Mouse (Mus musculus): ENCODE data around the gene Ano6.

Ano6 gene

DNA sequence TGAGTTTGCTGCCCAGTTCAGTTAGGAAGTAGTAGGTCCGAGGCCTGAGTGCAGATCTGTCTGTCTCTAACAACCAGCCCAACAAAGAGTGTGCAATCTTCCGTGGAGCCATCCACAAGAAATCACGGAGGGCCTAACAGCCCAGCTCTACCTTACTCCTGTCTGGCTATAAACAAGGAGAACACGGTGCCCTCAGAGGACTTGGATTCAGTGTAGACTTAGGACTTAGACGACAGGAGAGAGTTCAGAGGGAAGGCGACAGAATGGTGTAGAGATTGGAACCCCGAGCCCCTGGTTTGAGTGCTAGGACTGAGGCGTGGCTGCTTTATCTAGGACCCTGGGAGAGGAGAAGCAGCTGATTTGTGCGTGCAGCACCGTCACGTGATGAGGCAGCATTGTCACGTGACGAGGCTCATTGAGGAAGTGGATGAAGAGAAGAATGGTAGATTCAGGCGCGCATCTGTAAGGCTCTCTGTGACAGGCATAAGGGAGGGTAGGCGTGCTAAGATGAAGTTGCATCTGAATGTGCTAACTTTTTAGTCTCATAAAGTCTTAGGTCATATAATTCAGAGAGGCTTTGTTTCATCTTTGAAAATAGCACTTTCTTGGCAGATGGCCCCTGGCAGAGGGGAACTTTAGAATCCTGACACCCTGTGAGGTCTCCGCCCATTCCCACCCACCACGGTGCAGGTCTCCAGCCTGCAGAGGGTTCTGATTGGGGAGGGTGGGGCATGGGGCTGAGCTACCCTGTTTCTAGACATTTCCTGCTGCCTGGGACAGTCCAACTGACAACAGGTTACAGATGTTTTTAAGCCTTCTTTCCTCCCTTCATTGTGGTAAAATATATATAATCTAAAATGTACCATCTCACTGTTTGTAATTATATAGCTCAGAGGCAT lies 59.1 kb downstream of the Ano6 start:
- in situ Hi-C loops (cut with MboI, MseI): loop anchor here in 1 of 2 experiments (10.0 kb wide), 1 partner anchor 1025 kb away; no protein-coding TSS in a partner anchor

DNA sequence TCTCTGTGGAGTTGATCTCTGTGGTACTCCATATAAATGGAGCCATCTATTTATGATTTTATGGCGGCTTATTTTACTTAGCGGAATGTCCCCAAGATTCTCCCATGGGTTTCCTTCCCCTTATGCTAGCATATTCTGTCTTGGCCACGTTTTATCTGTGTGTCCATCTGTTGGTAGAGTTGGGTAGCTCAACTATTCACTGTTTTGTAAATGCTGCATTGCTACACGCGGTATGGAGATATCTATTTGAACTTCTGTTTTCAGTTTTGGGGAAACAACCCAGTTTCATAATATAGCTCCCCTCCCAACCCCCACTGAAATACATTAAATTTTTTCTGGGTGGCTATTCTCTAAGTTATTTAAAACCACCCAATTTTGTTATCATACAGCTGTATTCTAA lies 59.9 kb downstream of the Ano6 start:
- in situ Hi-C loops (cut with MboI, MseI): no loop called here

DNA sequence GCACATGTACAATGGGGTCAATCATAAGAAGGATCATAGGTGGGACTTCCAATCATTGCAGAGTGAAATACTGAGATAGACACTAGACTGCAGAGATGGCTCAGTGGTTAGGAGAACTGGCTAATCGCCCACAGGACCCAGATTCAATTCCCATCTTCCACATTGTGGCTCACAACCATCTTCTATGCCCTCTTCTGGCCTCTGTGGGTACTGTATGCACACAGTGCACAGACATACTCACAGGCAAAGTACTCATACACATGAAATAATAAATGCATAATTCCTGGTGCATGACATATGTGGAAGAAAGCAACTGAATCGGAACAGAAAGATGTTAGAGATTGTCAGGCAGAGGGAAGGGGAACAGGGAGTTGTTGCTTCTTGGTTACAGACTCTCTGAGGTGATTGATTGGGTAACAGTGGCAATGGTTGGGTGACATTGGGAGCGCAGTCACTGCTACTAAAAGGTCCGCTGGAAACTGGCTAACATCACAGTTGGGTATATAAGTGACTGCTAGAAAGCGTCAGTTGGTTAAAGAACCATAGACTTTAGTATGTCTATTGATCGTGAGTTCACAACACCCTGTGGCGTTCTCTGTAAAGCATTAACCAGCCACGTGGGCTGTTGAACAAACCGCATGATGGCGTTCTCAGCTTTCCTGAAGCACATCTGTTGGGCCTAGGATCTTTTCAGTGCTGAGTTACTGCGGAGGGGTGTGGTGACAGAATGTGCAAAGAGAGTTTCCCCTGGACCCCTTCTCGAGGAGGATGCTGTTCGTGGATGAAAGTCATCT lies 64.6 kb downstream of the Ano6 start:
- in situ Hi-C loops (cut with MboI, MseI): no loop called here

DNA sequence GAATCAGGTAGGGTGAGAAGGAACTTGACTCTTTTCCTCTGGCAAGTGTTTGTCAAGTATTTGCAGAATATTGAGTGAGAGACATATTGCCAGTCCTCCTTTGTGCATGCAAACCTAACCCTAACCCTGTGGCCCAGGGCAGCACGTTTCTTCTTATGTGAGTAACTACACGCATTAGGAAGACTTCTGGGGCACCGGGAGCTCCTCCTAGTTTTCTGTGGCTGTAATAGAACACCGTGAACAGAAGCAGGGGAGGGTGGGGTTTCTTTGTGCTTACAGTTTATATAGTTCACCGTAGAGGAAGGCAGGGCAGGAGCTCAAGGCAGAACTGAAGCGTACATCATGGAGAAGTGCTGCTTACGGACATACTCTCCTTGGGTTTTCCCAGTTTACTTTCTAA lies 65.3 kb downstream of the Ano6 start:
- in situ Hi-C loops (cut with MboI, MseI): no loop called here

DNA sequence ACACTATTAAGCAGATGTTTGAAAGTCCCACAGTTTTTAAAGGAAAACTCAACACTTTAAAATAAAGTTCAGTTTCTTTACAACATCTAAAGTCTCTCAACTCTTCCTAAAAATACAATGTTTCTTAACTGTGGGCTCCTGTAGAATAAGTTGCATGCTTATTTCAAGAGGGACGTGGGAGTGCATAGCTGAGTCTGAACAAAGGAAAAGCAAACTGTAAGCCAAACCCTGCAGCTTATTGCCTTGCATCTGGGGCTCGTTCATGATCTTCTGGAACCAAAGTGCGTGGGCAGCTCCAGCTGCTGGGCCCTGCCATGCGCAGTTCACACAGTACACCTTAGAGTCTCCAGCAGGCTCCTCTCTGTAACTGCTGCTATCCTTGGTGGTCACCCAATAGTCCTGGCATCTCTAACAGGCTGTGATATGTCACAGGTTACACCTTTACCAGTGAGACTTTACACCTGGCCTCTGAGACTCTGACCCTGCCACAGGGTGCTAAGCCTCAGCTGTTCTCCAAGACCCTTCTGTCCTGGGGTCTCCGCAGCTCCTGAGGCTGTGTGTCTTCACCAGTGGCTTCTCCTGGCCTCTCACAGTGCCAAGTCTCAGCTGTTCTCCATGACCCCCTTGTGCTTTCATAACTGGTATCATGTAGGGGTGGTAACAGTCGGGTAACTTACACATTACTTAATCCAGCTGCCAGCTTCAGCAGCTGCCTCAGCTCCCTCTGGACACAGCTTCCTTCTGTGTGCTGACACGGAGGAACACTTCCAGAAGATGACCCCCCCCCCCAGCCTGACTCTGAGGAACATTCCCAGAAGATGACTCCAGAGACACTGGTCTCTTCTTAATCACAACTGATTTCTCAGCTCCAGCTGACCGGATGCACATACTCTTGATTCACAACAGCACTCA lies 66.3 kb downstream of the Ano6 start:
- in situ Hi-C loops (cut with MboI, MseI): no loop called here

DNA sequence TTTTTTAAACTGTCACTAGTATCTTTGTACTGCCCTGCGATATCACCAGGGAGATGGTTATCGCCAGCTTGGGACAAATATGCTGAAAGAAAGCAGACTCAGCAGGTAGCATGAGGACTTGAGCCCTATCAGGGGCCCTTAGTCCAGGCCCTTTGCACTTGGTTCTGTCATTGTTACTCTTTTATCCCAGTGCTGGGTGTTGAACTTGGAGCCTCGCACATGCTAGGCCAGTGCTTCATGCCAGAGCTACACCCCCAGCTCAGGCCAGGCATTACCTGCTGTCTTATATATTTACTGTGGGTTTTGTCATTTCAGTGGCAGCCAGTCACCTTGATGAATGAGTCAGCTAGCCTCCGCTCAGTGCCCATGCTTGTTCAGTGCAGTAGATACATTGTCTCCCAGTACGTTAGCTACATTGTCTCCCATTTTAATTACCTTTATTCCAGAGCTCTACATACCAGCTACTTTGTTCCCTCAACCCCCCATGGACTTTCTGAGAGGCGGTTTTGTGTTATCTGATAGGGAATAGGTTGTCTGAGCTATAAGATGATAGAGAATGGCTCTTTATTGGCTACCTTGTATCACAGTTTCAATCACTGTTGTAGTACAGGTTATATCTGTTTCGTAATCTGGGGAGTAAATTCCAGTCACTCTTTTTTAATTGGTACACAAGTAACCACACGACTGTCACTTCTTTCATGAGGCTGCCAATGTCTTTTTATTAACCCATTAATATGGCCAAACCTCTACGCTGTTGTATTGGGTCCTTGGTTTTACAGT lies 68.4 kb downstream of the Ano6 start:
- in situ Hi-C loops (cut with MboI, MseI): no loop called here

DNA sequence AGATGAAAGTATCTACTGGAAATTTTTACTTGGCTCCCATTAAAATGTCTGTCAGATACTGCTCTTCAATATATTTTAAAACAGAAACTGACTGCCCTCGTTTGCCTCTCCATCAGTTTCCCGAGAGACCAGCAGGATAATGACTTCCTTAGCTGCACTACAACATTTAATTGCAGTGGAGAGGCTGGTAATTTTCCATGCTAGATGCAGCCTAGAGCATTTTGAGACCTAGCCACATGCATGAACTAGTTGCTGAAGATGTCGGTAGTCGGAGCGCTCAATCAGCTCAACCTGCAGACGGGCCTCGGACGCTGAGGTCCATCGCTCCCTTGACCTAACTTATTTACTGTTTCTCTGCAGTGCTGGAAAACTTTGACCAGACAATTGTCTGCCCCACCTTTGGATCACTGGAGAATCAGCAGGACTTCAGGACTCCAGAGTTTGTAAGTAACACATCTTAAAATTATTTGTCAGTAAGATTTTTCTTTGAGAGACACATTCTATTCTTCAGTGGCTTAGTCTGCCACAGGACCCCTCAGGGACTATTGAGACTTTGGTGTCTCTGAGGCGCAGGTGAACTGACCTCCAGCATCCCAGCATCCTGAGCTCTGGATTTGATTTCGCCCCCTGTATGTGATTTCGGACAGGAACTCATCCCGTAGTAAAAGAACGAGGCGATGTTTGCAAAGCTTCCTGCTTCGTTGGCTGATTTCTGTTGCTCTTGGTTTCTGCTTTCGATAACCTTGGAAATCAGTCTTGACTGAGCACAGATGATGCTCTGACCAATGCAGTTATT lies 73.4 kb downstream of the Ano6 start:
- in situ Hi-C loops (cut with MboI, MseI): no loop called here

DNA sequence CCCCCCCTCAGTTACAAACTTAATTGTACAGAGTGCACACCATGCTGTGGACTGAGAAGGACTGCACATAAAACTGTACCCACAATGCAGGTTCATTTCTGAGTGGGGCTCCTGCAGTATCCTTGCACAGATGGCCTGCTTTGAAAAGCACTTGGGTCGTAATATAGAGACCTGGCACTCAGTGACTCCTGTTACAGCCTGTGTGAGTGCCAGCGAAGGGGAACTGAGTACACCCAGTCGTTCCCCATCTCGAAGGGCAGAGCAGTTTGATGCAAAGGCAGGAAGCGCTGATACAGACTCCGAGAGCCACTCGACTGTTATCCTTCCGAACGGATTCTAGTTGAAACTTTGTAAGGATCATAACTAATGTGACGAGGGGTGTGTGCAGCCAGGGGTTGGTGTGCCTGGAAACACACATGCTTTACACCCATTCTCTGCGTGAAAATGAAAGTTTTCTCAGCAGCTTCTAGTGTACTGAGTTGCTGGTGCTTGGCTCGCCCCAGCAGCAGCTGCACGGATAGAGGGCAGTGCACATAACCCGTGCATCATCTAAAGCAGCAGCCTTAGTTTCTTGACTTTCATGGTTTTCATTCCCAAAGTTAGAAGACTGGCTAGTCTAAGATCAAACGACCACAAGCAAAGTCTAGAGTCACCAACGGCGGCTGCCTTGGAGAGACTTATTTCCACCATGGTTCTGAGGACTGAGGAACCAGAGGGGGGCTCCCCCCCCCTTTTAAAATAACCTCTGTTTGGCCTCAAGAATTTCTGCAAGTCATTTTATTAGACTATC lies 74.9 kb downstream of the Ano6 start:
- in situ Hi-C loops (cut with MboI, MseI): no loop called here

DNA sequence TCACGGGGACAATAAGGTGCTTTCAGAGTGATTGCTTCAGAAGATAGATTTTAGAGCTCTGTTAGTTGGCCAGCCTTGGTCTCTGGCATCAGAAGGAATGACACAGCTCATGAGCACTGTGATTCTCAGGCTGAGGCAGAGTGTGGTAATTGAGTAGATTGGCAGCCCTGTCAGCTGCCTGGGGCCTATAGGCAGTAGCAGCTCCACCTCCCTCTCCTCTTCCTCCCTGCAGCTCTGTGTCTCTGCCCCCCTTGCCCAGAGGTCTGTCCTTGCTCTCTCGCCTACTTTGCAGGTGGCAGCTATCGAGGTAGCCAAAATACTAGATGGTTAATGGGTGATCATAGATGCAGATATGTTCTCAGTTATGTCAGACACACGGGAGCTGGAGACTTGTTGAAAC lies 77.5 kb downstream of the Ano6 start:
- in situ Hi-C loops (cut with MboI, MseI): no loop called here

DNA sequence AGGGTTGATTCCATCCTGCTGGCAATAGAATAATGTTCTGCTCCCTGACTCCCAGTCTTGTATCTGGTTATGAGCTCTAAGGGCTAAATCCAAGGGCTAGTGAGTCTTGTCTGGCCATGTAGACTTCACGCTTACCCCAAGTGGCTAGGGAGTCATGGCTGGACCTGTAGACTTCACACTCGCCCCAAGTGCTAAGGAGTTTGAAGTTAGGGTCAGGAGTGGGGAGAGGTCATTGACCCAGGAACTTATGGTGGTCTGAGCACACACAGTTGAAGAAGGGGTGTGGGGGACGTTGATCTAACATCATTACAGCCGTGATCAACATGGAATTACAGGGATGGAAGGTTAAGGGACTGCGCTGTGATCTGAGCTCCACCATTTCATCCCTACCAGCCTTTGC lies 79.0 kb downstream of the Ano6 start:
- in situ Hi-C loops (cut with MboI, MseI): no loop called here

DNA sequence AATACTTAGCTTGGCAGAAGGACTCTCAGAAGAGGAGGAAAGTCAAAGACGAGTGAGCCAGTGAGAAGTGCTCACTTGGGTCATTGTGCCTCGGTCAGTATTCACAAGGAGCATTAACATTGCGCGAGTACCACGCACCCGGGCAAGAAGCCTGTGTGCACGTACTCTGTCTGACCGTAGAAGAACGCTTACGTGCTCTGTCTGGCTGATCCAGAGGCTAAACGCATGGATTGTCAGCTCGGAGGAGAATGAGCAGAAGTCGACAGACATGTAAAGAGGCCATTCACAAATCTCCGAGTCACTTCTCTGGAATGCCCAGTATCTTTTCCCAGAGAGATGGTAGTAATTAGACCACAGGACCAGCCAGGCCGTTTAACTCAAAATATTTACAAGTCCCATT lies 81.0 kb downstream of the Ano6 start:
- in situ Hi-C loops (cut with MboI, MseI): no loop called here

DNA sequence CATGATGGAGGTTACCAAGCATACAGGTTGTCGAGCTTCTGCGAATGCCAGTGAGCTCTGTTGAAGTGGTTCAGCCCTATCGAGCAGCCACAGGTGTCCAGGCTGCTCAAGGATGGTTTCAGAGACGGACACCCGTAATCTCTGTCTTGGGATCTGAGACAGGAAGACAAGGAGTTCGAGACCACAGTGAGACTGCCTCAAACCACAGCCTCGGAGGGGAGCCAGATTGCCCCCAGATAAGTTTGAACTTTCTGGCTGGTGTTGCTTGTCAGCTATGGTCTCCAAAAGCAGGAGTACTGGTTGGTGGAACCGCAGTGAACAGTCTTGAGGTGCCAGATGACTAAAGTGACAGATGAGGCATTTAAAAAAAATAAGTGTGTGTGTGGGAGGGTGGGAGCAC lies 81.8 kb downstream of the Ano6 start:
- in situ Hi-C loops (cut with MboI, MseI): no loop called here

DNA sequence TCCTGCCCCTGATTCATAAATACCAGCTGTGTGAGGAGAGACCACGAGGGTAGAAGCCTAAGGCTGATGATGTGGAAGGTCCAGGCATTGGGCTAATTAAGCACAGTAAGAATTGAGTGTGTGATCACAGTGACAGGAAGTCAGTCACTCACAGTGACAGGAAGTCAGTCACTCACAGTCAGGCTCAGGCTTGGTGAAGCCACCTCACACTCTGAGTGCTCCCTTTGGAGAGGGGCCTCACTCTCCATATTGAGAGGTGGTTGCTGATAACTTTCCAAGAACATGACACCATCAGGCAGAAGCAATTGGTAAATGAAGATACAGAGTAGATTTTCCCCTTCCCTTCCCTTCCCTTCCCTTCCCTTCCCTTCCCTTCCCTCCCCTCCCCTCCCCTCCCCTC lies 82.6 kb downstream of the Ano6 start:
- in situ Hi-C loops (cut with MboI, MseI): no loop called here

DNA sequence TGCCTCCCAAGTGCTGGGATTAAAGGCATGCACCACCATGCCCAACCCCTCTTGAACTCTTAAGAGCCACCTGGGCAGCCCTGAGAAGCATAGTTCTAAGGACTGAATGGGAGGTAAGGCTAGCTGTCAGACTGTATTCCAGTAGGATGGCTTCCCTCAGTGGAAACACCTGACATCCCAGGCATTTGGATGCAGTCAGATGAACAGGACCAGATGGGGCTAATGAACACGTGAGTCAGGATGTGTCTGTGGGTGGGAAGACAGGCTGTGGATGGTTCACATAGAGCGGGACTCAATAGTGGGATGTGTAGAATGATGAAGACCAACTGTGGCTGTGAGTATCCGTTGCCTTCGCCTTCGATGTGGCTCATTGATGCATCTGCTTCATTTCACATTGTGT lies 83.6 kb downstream of the Ano6 start:
- in situ Hi-C loops (cut with MboI, MseI): no loop called here

DNA sequence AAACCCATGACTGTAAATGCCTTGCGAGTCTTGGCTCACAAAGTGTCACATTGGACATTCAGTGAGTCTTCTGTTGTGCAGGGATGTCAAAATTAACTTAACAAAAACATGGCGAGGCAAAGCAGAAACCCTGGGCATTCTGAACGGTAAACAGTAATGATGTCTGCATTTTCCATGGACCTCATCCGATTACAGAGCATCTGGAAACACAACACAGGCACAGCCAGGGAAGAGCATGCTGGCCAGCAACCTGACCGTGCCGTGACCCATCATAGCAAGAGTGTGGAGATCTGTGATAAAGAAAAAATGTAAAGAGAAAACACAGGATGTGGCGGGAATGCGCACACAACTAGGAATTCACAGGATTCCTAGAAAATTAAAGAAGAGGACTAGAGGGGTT lies 84.1 kb downstream of the Ano6 start:
- in situ Hi-C loops (cut with MboI, MseI): no loop called here

DNA sequence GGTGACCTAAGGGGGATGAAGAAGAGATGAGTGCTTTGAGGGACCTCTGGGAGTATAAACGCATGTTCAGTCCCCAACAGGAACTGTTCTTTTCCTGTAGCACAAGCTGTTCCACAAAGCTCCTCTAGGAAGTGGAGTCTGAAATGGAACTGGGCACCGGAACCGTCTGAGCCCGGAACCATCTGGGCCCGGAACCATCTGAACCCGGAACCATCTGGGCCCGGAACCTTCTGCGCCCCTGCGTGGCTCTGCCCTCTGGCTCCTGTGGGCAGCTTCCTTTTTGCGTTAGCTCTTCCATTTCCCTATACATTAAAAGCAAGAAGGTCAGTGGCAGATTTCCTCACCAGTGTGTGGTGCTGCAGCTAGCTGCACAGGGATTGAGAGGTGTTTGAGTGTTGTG lies 85.3 kb downstream of the Ano6 start:
- in situ Hi-C loops (cut with MboI, MseI): no loop called here

DNA sequence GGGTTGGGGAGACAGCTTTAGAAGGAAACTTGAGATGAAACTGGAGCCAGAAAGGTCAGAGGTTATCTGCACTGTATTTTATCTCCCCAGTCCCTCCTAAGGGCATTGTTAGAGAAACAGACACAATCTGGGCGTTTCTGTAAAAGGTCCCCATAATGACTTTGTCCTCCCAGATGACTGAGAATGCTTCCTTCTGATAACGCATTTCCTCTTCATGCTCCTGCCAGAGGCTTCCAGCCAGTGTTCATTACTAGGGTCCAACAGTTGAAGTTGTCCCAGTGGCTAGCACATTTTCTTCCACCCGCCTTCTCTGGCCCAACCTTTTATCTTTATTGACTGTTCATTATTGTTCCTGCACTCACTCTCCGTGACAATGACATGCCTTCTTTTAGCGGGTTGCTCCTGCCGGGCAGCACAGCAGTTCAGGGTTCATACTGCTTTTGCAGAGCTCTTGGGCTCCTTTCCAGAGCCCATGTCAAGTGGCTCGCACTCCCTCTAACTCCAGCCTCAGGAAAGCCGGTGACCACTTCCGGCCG lies 90.0 kb downstream of the Ano6 start:
- in situ Hi-C loops (cut with MboI, MseI): no loop called here

DNA sequence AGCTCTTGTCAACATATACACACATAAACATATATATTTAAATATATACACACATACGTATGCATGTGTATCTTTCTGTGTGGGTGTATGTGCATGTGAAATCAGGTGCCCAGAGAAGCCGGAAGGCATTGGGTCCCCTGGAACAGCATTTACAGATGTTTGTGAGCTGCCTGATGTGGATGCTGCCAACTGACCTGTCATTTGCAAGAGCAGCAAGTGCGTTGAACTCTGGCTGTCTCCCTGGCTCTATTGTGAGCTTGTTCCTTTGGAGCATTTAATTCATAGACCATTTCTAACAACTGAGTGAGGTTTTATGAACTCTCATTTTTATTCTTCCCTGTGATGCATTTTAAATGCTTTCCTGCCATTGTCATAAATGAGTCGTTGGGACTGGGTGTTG lies 91.8 kb downstream of the Ano6 start:
- in situ Hi-C loops (cut with MboI, MseI): no loop called here

DNA sequence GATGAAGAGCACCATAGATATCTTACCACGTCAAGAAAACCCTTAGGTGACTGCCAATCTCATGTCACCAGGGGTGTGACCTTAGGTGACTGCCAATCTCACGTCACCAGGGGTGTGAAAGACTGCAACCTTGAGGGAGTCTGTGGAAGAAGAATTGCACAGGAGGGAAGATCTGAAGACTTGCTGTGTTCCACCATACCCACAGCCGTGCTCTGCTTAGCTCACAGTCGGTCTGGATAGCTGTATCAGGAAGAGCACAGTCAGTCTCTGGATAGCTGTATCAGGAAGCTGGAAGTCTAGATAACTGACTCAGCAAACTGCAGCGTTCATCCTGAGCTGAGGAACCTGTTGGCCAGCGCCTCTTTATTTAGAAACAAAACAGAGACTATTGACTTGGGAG lies 92.9 kb downstream of the Ano6 start:
- in situ Hi-C loops (cut with MboI, MseI): no loop called here
